Mouse (Mus musculus): ENCODE data around the gene Bcl2a1b.

Bcl2a1b gene

GRCm38 (mm10) chr9:89253400-89253799, 54.4 kb downstream of the Bcl2a1b start:
- DNase-seq, result no peak

GRCm38 (mm10) chr9:89256556-89257335, 57.7 kb downstream of the Bcl2a1b start:
- no peak for DNase-seq

All from right cerebral cortex, adult 18-20 months (tissue).